Mouse (Mus musculus) neutrophil, adult 5-6 weeks (primary cell): ENCODE data around the gene Hoxa9. TPM values are rescaled to one million over a fixed set of nuclear protein-coding genes. Genes with fewer than 3 reads are reported as not detected.

Source experiments
- ATAC-seq: fragments of 151-379, 151-347 bp; 2 replicates; pipeline ENCODE4 v1.8.0; 2017; ENCODE audit warnings: mild to moderate bottlenecking, moderate TSS enrichment; ENCODE audit not compliant: insufficient number of reproducible peaks, poor library complexity, low FRiP score, severe bottlenecking; ENCODE audit errors: extremely low read depth
- total RNA-seq: library from RNA; stranded (forward); fragments of 200-1000 nt; gene quantifications from 2 replicates; pipeline ENCODE4 v1.2.3, GENCODE M21; 2017

Gene Hoxa9
- total RNA-seq, result not detected in 2 replicates

GRCm38 (mm10) chr6:52230516-52231165, at the start of gene Hoxa9:
TSS of gene Hoxa9 (minus strand) at chr6:52231089.
- ATAC-seq, result no peak

- no peak for ATAC-seq
Observed at GRCm38 (mm10) chr6:52276920-52277319, 46.0 kb upstream of the Hoxa9 start.

GRCm38 (mm10) chr6:52276382-52276781, 45.5 kb upstream of the Hoxa9 start:
- ATAC-seq, result no peak

GRCm38 (mm10) chr6:52275563-52276280, 44.8 kb upstream of the Hoxa9 start:
- ATAC-seq, result no peak

- ATAC-seq, result no peak
Observed at GRCm38 (mm10) chr6:52274576-52274975, 43.7 kb upstream of the Hoxa9 start.

GRCm38 (mm10) chr6:52273656-52274280, 42.9 kb upstream of the Hoxa9 start:
- ATAC-seq, result no peak; the same call in 1 of the 2 replicates

GRCm38 (mm10) chr6:52272766-52273655, 42.1 kb upstream of the Hoxa9 start:
- no peak for ATAC-seq

- no peak for ATAC-seq
Observed at GRCm38 (mm10) chr6:52270494-52271480, 39.9 kb upstream of the Hoxa9 start.

- no peak for ATAC-seq
Observed at GRCm38 (mm10) chr6:52268756-52269155, 37.9 kb upstream of the Hoxa9 start.

- ATAC-seq, result no peak
Observed at GRCm38 (mm10) chr6:52268341-52268740, 37.5 kb upstream of the Hoxa9 start.

- no peak for ATAC-seq
Observed at GRCm38 (mm10) chr6:52267691-52268090, 36.8 kb upstream of the Hoxa9 start.

- ATAC-seq, result no peak
Observed at GRCm38 (mm10) chr6:52267221-52267620, 36.3 kb upstream of the Hoxa9 start.

- ATAC-seq, result no peak
Observed at GRCm38 (mm10) chr6:52266666-52266985, 35.7 kb upstream of the Hoxa9 start.

GRCm38 (mm10) chr6:52265913-52266665, 35.2 kb upstream of the Hoxa9 start:
- ATAC-seq, result no peak

GRCm38 (mm10) chr6:52265306-52265912, 34.5 kb upstream of the Hoxa9 start:
- ATAC-seq, result no peak

GRCm38 (mm10) chr6:52264106-52264790, 33.4 kb upstream of the Hoxa9 start:
- ATAC-seq, result no peak

- ATAC-seq, result no peak
Observed at GRCm38 (mm10) chr6:52263321-52263585, 32.4 kb upstream of the Hoxa9 start.
